Mouse (Mus musculus) megakaryocyte, embryonic 14.5 days (primary cell): ENCODE results near the gene Tctex1d2.

Source experiments
- FLI1 ChIP-seq: IDR thresholded peaks from 2 replicates; pipeline ENCODE4 v1.6.1; 2012; ENCODE audit warnings: low read length, inconsistent platforms, mixed read lengths
- GATA1 ChIP-seq: IDR thresholded peaks from 3 replicates; pipeline ENCODE4 v1.6.1; 2012; ENCODE audit warnings: mixed read lengths, low read length, inconsistent platforms, borderline replicate concordance

DNA sequence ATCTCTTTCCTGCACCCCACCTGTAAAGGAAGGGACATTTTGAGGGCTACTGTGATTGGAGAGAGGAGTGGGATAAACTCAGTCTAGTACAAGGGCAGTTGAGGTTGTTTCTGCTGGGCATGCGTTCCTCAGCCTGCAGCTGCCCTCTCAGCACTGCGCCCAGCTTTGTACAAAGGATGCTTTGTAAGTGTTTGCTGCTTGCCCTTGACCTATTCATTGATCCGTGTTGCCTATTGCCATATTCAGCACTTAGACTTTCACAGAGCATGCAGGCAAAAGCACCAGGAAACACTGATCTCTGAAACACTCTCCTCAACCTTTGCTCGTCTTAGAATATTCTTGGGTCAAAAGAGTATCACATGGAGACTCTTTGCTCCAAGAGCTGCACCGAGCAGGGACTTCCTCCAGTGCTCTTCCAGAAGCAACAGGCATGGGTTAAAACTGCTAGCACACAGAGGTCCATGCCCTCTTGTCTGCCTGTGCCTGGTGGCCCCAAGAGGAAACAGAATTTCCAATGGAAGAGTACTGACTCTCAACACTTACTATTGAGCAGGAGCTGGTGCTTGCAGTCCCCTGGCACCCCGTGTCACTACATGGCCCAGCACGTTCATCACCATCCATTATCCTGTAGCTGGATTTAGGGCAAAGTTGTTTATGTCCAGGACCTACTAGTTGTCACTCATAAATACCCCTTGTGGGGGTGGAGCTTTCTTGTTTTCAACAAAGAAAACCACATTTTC is 52.9 kb downstream of the Tctex1d2 start:
- no peak for TF ChIP-seq GATA1
- no peak for TF ChIP-seq FLI1
